Mouse (Mus musculus): ENCODE measurements at regions not wholly inside any gene's neighbourhood (a gene's known extent, or its start where the extent isn't known, plus 50 kb on each side); places are given as distances from the start of the nearest gene placed in this dataset.
A peak's percentile ranks its signal among the peaks of the same experiment; 100 is the strongest.
"Not testable (repeated sequence)": the region's sequence is repeated elsewhere in the genome, so short reads cannot be mapped to it uniquely, and the experiment has no call there.

GRCm38 (mm10) chr7:122820587-122821535, 144.6 kb upstream of the Rbbp6 start:
- no peak for DNase-seq (ENCODE audit: low spot score in 2 of 2)
- intact Hi-C loops (cut with DNase I): loop anchor here (5.0 kb wide), 1 partner anchor 49 kb away; no protein-coding TSS in a partner anchor

DNA sequence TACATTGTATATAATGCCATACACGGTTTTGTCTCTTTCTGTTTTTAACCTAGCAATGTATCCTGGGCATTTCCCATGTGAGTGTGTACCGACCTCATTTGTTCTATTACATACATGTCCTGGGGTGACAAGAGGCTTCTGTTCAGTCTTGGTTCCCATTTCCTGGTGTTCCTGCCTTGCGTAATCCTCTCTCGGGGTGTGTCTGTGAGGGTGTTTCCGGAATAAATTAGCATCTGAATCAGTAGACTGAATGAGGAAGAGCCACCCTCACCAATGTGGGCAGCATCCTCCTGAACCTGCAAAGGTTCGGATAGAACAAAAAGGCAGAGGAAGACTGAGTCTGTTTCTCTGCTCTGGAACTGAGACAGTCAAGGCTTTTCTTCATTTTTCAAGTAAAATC, 142.1 kb upstream of the Rbbp6 start:
- peak; percentile 30 to 42 for DNase-seq (ENCODE audit: low spot score in 2 of 2)
- intact Hi-C loops (cut with DNase I): loop anchor here (5.0 kb wide), 1 partner anchor 51 kb away; no protein-coding TSS in a partner anchor

- intact Hi-C loops (cut with DNase I): no loop called here
- DNase-seq (ENCODE audit: low spot score in 2 of 2): no peak
These were observed 126.4 kb upstream of the Rbbp6 start for GRCm38 (mm10) chr7:122839091-122839490.

DNA sequence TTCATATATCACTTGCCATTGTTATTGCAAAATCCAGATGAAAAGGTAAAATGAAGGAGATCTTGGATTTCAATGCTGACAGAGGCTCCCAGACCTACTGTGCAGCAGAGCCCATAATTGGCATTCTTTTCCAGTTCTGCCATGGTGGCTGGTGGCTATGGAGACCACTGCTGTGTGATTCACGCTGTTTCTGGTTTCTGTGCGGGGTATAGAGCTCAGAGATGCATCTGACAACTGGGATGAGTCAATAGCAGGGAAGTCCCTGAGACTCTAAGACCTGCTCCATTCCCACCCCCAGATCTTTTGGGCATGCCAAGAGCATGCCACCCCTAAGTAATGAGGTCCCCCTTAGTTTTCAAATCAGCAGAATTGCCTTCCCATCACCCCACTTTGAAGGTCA, 120.7 kb upstream of the Rbbp6 start:
- intact Hi-C loops (cut with DNase I): no loop called here
- no peak for DNase-seq (ENCODE audit: low spot score in 2 of 2)

DNA sequence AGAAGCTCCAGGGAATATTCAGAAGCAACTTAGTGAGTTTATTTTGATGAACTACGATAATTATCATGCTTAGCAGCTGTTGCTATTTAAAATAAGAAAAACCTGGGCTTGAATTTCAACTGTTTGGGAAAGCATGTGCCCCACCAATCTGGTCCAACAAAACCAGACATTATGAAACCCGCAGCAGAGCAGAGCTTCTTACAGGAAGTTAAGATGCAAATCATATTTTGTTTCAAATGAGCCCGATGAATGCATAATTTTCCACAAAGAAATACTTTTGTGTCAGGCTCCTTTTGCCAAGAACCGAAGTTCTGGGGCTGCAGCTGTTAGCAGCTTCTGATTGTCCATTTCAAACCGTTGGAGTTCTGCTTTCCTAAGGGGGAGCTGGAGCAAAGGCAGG, 118.1 kb upstream of the Rbbp6 start:
- peak; percentile 18 to 19 for DNase-seq (ENCODE audit: low spot score in 2 of 2)
- intact Hi-C loops (cut with DNase I): no loop called here

DNA sequence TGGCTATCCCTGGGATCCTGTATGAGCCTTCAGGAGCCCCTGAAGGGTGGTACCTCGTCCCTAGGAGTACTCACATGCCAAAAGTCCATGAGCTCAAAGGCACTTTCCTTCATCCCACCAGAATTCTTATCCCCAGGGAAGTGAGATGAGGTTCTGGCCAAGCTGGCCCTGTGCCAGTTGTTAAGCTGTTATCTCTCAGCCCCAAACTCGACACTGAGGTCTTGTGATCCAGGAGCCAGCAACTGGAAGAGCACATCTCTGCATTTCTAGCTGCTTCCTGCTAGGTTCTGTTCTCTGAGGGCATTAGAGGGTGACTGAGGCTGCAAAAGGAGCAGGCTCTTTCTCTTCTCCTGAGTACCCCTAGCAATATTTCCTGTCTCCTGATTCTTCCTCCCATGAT, 92.1 kb upstream of the Rbbp6 start:
- DNase-seq (ENCODE audit: low spot score in 2 of 2): no peak
- intact Hi-C loops (cut with DNase I): no loop called here

DNA sequence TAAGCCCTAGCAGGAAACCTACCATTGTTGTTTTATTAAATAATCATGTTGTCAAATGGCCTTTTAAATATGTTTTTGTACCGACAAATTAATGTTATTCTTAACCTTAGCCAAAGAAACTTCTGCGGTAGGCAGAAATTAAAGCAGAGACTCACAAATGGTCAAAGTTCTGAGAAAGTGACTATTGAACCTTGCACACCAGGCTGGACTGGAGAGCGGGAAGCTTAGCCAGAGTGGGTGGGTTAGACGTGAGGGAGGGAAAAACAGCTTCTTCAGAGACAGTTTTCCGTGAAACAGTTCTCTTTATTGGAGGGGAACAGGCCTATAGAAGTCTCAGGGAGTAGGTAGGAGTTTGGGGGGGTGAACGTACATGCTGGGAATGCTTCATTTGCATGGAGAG, 89.2 kb upstream of the Rbbp6 start:
- intact Hi-C loops (cut with DNase I): no loop called here
- no peak for DNase-seq (ENCODE audit: low spot score in 2 of 2)

DNA sequence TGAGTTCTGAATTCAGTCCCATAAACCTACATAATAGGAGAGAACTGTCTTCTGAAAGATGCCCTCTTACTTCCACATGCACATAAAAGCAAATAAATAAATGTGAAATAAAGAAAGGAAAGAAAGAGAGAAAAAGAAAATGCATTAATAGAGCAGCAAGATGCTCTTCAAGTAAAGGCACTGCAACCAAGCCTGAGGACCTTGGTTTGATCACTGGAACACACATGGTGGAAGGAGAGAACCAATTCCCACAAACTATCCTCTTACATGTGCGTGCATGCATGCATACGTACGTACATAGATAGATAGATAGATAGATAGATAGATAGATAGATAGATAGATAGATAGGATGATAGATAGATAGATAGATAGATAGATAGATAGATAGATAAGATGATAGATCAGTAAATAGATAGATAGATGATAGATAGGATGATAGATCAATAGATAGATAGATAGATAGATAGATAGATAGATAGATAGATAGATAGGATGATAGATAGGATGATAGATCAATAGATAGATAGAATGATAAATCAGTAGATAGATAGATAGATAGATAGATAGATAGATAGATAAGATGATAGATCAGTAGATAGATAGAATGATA, 83.5 kb upstream of the Rbbp6 start:
- DNase-seq (ENCODE audit: low spot score in 2 of 2); intact Hi-C loops (cut with DNase I): not testable (repeated sequence)

GRCm38 (mm10) chr7:122886737-122887136, 78.7 kb upstream of the Rbbp6 start:
- DNase-seq (ENCODE audit: low spot score in 2 of 2): no peak
- intact Hi-C loops (cut with DNase I): no loop called here

DNA sequence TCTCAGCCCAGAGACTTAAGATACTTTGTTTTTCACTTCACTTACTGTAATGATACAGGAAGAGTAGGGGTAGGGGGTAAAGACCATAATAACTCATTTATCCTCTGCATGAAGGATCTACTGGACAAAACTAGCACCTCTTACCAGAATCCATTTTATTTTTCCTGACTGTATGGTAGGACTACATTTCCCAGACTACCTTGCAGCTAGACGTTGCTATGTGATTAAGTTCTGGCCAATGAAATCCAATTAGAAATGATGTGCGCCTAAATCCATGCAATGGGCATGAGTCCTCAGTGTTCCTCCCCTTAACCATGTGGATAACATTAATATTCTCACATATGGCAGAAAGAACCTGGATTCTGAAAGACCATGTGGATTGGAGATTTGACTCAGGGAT, 68.3 kb upstream of the Rbbp6 start:
- no peak for DNase-seq (ENCODE audit: low spot score in 2 of 2)
- intact Hi-C loops (cut with DNase I): no loop called here

- intact Hi-C loops (cut with DNase I): loop anchor here (5.0 to 10.0 kb wide), 2 partner anchors 111 to 234 kb away; partner anchors contain the start of gene Cacng3
- DNase-seq (ENCODE audit: low spot score in 2 of 2): no peak
These were observed 59.4 kb upstream of the Rbbp6 start for GRCm38 (mm10) chr7:122906056-122906455.

- intact Hi-C loops (cut with DNase I): loop anchor here (5.0 to 10.0 kb wide), 2 partner anchors 114 to 237 kb away; partner anchors contain the start of gene Cacng3
- peak in 1 of 2 experiments; percentile 5 for DNase-seq (ENCODE audit: low spot score in 2 of 2)
These were observed 56.2 kb upstream of the Rbbp6 start for GRCm38 (mm10) chr7:122909296-122909695.

Data from left cerebral cortex, postnatal 36 days (tissue).